Mouse (Mus musculus) right cerebral cortex, postnatal 4 days (tissue): ENCODE measurements around the gene Prrxl1.
A peak's percentile ranks its signal among the peaks of the same experiment; 100 is the strongest.

ENCODE experiments used
- DNase-seq: peaks from one replicate; pipeline ENCODE4 v3.0.0-alpha.2; 2022

The Prrxl1 gene

DNA sequence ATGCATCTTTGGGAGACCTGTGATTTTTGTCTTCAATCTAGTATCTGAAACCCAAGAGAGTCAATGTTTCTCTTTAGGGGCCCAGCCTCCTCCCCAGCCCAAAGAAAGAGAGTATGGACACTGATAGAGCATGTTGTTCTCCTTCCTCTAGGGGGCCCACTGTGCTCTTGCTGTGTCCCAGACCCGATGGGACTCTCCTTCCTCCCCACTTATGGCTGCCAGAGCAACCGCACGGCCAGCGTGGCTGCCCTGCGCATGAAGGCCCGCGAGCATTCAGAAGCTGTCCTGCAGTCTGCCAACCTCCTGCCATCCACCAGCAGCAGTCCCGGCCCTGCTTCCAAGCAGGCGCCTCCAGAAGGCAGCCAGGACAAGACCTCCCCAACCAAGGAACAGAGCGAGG, 29.4 kb downstream of the Prrxl1 start:
- no peak for DNase-seq

DNA sequence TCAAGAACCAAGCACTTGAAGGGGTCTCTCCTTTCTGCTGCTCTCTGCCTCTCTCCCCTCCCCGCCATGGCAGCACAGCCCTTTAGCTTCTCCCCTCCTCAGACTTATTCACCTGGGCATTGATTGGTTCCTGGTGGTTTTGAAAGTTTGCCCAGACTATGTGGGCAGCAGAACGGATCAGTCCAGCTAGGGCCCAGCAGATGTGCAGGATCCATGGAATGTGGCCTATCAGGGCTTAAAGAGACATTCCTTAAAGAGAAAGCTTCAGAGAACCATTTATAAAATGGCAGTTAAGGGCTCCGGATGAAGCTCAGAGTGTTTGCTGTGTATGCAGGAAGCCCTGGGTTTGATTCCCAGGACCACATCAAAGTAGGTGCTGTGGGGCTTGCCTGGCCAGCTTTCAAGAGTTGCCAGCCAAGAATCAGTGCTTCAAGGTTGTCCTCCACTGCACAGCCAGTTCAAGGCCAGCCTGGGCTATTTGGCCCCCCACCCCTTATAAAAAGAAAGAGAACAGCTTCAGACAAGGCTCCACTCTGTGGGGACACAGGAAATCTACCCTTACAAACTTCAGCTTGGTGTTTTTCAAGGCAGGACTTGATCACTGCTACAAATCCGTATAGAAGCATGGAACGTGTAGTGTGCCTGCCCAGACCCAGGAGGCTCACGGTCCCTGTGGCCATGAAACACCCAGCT, 33.8 kb downstream of the Prrxl1 start:
- DNase-seq, result no peak

DNA sequence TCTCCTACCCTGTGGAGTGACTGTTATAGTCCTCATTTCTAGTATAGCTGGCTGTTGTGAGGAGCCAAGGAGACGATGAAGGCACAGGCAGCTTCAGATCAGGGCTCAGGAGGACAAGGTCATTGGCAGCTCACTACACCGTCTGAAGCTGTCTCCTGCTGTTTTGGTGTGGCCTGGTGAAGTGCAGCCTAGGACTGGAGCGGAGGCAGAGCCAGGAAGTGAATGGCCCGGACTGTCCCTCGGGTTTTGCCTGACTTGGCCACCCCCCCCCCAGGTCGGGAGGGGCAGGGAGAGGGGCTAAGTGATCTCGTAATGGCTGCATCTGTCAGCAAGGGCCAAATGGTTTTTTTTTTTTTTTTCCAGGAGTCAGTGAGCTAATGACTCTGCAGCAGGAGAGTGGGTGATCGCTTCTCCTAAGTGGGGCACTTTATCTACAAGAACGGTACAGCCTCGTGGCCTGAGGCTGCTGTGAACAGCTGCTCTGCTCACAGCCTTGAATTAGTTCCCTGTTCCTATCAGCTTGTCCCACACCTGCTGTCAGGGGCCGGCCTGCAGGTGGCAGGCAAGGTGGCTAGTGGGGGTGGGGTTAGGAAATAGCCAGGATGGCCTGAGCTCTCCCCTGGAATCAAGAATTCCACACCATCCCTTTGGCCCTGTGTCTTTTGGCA, 34.9 kb downstream of the Prrxl1 start:
- no peak for DNase-seq

DNA sequence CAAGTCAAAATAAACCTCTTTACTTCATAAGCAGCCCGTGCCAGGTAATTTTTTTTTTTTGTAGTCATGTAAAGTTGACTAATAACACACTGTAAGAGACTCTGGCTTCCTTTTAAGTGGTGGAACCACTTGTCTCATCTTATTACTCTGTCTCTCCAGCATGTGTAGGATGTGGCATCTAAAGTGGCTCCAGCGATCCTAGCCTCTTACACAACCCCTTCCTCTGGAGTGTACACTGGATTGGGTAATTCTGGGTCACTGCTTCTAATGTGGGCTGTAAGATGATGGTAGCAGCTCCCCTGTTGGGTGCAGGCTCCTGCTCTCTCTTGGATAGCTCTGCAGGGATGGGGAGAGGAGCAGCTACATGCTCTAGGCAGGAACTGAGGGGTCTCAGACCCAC, 39.3 kb downstream of the Prrxl1 start:
- DNase-seq, result no peak

DNA sequence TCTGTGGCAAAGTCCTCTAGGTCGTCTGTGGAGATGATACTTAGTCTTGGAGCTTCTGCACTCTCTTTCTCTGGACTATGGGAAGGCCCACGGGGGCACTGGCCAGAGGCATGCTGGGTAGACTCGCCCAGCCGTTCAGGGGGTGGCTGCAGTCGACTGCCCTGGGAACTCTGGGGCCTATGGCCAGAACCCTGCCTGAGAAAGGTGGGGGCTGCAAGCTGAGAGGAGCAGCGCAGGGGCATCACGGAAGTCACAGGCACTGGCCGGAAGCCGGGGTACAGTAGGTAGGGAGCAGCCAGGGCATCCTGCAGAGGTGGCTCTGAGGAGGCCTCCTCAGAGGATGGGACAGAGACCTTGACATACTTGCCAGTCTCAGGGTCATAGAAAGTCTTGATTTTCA, 60.6 kb downstream of the Prrxl1 start:
- no peak for DNase-seq

DNA sequence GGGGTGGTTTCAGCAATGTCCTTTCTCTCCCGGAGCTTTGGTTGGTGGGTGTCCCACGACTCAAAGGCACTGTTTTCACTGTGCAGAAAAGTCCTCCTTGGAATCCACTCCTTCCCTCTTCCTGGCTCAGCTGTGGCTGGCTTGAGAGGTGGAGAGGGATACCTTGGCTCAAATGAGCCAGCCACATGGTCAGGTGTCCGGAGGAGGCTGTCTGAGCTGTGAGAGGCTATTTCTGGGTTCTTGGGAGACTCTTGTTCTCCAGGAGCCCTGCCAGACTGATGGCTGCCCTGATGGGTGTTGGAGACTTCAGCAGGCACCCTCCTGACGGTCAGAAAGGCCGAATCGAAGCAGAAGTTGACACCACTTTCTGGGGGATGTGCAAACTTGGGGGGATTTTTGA, 63.9 kb downstream of the Prrxl1 start:
- no peak for DNase-seq

DNA sequence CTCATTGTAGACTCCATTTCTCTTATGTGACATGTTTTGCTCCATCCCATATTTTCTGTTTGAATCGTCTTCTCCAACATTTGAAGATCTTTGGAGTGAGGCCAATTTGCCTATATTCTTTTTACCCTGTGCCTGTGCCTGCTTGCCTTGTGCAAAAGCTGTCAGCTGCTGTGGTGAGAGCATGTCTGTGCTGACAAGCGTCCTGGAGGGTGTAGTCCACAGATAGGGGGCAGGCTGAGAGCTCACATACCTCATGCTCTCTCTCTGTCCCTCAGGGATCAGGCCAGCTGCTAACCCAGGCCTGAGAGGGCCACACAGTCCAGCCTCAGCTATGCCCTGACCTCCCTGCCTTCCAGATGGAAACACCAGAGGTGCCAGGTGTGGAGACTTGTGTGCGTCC, 74.0 kb downstream of the Prrxl1 start:
- no peak for DNase-seq

DNA sequence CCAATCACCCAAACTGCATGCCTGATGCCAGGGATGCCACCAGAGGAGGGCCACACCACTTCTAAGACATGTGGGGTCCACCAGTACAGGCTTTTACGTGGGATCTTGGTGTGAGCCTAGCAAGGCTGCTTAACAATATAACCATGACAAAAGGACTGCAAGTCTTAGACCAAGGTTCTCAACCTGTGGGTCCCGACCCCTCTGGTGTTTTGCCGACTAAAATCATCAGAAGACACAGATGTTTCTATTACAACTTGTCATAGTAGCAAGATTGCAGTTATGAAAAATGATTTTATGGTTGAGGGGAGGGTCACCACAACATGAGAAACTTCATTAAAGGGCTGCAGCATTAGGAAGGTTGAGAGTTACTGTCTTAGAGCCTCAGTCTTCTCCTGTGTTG, 79.4 kb downstream of the Prrxl1 start:
- no peak for DNase-seq

DNA sequence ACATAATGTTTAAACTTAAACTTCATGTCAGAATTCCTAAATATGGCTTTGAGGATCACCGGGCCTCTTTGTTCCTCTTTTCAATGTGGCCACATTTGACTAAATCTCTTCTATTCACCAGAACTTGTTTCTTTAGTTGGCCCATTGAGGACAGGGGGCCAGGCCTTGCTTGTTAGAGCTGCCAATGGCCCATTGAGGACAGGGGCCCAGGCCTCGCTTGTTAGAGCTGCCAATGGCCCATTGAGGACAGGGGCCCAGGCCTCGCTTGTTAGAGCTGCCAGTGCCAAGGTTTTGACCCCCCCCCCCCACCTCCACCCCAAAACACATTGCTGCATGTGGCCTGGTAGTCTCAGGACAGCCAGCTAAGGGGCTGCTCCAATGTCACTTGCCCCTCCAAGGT, 82.4 kb downstream of the Prrxl1 start:
- DNase-seq, result no peak

DNA sequence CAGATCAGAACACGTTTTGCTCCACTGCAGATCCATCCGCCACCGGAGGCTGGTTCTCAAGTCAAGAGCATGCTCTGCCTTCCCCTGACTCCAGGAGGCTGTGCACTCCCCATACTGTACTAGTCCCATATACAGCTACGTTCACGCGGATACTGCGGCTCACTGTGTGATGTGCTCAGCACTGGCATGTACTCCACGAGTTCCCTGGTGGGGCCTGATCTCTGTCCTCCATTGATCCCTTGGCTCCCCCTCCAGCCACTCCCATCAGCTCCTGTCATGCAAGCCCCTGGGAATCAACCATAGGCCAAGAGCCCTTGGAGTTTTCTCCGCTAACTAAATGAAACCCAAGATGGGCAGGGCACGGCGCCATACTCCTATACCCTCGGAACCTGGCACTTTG, 83.3 kb downstream of the Prrxl1 start:
- no peak for DNase-seq

DNA sequence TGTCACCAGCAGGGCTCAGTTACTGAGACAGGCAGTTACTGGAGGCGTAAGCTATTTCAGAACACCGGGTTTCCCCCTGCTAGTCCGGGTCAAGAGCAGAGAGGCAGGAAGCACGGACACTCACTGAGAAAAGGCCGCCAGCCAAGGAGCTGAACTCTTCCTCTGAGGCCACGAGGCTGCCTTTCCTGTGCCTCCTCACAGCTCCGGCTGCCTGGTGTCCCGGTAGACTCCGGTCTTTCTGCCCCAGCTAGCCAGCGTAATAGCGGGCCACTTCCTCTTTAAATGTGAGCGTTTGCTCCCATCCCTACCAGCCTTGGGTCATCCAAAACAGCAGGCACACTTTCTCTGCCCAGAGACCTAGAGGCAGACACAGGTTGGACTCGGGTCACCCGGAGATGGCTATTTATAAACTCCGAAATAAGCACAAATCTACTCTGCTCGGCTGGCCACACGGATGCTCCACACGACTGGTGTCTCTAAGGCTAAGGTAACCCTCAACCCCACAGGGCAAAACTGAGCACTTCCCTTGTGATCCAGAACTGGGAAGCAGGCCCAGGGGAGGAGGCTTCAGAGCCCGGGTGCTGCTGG, 84.1 kb downstream of the Prrxl1 start:
- no peak for DNase-seq

DNA sequence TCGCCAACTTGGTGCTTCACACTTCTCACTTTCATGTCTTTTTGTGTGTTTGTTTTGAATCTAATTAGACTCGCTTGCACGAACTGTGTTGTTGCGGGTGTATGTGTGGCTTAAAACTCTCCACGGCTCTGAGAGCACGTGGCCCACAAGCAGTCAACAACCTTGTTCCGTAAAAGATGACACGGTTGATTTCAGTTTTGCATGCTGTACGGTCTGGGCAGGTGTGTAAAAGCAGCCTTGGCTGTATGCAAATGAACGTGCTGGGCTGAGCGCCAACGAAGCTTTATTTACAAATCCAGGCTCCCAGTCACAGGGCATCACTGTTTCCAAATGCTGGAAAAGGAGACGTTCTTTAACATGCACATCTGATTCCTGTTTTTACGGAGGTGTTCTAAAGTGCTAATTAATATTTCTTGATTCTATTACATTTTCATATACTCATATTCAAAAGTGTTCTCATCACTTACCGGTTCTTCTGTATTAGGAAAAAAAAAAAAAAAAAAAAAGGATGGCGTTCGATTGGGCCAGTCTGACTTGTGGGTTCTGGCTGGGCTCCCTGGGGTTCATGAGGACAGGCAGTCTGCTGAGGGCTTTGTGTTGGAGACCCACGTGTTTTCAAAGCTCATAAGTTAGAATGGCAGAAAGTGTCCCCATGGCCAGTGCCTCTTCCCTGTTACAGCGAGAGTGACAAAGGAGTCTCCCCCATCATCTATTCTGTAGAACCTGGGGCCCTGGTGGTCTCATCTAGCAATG, 85.0 kb downstream of the Prrxl1 start:
- peak; percentile 46 for DNase-seq

DNA sequence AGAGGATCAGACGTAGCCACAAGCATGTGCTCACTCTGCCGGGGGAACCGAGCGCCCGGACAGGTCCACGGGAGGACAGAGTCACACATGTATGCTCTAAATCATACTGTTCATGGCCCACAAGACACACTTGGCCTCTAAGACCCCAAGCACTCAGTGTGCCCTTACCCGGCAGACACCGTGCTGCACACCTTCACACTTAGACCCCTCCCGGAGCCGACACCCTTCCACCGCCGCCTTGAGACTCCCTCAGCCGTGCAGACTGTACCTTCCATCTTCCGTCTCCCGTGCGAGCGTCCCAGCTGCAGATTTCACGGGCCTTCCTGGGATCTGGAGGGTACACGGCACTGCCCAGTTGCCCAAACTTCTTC, 85.5 kb downstream of the Prrxl1 start:
- no peak for DNase-seq

DNA sequence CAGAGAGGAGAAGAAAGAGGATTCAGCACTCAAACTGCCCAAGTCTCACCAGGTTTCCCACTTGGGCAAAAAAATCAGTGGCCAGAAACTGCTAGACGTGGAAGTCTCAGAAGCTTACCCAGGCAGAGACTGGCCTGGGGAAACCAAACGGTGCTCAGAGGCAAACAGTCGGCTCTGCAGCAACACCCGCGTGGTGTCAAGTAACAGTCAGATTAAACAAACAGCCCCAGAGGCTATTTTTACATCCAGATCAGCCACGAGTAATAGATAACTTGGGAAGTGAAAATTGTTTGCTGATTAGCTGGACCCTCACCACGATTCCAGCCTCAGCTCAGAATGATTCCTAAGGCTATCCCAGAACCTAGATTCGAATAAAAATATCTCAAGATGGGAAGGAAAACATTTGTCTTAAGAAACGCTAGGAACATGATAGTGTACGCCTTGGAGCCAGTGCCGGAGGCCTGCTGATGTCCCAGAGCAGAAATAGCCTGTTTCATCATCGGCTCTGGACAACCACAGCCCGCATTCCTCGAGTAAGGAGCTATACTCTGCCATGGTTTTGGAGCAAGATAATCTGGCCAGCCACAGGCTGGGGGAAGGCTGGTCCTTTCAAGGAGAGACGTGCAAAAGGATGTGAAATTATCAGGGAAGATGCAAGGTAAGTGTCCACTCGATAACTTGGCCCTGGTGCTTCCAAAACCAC, 86.1 kb downstream of the Prrxl1 start, which contains the start of gene 3425401B19Rik:
3425401B19Rik (minus strand) TSS at position 170 of the 703 bp plus-strand sequence.
- no peak for DNase-seq

DNA sequence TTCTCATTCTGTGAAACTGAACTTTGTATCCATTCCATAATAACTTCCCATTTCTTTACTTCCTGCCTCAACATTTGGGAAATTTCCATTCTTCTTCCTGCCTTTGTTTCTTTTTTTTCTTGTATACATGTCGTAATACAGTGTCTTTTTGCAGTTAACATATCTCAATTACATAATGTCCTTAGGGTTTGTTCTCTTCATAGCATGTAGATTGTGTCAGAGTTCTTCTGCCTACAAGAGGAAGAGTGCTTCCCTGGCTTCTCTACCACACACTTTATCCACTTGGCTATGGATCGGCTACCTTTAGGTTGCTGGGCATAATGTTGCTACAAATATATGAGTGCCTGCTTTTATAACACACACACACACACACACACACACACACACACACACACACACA, 96.7 kb downstream of the Prrxl1 start:
- no peak for DNase-seq

DNA sequence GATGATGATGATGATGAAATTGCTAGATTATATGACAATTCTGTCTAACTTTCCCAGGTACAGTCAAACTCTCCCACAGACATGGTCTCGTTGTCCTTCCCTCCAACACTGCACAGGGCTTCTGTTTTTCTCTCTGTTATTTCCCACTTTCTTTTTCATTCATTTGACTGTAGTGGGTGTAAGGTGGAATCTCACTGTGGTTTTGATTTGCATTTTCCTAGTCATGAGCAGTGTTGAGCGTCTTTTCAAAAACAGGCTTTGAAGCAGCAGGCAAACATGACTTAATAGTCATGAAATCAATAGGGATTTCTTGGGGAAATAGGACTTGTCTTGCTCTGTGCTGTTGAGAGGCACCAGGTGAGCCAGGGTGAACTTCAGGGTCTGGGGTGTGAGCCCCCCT, 97.1 kb downstream of the Prrxl1 start:
- DNase-seq, result no peak

DNA sequence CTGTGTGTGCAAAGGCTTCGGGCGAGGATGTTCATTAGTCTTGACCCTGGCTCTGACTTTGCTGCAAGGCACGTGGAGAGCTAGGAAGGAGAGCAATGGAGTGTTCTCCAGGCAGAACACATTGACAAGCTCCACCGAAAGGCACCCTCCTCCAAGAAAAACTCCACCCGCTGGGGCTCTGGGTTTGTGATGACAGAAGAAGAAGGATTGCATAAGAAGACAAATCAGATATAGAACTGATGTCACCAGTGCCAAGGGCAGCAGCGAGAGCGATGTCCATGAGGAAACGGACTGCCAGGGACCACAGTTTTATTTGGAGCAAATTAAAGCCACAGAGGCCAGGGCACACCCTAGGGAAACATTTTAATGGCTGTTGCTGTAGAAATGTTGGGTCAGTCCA, 98.6 kb downstream of the Prrxl1 start:
- no peak for DNase-seq

DNA sequence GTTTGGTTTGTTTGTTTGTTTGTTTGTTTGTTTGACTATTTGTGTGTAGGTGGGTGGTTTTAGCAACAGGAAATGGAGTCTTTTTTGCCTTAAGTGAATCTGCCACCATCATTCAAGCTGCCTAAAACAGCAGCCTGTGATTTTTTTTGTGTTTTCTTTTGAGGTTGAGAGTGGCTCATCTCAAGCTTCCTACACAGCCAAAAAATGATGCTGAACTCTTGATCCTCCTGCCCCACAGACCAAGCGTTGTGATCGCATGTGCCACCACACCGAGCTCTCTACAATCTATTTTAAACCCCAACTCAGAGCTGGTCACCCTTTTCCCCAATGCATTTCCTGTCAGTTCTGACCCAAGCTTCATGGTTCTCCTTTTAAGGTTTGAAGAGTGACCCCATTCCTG, 99.3 kb downstream of the Prrxl1 start:
- DNase-seq, result no peak
